Mouse (Mus musculus) spleen, adult 12 weeks (tissue): ENCODE measurements around the gene Fancc.

Source experiments
- DNase-seq: peaks from one replicate; pipeline ENCODE4 v3.0.0; 2022; ENCODE audit warnings: low spot score

The Fancc gene

DNA sequence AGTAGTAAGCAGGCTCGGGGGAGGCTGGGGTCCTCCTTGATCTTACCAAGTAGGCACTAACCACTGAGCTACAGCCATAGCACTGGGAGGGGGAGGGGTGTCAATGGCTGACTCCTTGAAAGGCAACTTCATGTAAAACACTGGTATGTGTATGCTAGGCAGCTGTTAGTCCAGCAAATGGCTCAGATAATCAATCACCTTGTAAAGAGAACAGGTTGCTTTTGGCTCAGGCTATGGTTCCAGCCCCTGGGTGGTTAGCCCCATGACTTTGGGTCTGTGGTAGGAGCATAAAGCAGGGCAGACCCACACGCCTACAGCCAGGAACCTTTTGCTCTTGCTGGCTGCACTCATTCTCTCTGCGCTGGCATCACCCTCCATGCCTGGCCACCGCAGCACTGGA is 207.0 kb downstream of the Fancc start:
- no peak for DNase-seq

DNA sequence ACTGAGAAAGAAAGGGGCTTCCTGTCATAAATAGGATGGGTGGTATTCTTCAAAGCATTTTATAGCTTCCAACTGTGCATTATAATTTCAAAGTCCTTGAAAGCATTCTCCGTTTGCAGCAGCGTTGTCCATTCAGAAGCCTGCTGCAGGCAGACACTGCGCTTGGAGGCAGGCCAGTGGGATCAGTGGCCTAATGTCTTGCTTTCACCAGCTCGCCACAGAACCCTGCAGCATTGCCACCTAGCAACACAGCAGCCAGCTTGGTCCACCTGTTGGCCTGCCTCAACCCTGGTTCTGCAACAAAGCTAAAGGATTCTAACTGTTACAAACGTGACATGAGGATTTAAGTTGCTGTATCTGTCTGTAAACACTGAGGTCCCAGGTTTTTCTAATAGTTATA is 207.4 kb downstream of the Fancc start:
- no peak for DNase-seq

DNA sequence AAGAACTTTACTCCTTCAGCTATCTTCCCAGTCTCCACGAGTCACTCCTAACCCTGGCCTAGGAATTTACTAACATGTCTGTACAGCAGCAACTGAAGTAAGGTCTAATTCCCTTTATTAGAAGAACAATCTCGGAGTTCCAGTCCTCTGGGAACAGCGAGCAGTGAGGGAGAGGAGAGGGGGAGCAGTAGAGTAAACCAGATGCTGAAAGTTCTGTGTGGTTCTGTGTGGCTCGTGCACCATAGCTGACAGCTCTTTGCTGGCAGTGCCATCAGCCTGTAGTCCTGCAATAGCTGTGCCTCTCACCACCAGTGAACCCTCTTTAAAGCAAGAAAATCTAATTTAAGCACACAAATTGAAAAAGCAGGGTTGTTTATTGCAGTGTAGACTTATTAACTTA is 207.9 kb downstream of the Fancc start:
- DNase-seq = no peak

DNA sequence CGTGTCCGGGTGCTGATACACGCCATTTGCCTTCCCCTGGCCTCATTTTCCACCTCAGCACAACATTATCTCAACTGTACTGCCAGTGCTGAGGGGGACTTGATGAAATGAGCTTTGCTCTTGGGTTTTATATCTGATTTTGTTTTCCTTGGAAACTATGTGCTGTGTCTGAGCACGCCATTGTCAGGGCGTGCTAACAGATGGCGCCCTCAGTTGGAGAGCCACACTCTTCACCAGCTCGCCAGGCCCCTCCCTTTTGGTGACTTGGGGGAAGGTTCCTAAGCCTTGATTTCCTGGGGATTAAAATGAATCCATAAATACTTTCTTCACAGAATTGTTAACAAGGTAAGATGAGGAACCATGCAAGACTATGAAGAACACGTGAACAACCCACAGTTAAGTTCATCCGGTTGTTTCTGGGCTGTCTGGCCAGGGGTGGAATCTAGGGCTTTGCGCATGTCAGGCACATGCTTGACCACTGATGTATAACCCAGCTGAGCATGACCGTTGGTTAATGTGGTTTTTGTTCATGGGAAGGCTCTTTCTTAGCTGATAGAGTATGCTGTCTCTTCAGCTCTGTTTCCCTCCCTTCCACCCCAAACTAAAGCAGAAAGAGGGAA is 210.5 kb downstream of the Fancc start:
- DNase-seq = no peak

DNA sequence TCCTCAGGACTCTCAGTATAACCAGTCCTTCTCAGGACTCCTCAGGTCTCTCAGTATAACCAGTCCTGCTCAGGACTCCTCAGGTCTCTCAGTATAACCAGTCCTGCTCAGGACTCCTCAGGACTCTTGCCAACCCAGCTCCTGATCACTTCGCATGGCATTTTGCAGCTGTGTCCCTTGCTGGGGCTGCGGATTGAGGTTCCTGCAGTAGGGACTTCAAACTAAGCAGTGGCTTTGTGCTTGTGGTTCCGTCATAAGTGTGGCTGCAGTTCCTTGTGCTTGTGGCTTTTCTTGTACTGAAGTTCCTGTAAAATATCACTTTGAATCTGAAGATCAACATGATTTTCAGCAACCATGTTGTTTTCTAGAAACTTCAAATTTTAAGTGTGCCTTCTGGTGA is 212.3 kb downstream of the Fancc start:
- no peak for DNase-seq

DNA sequence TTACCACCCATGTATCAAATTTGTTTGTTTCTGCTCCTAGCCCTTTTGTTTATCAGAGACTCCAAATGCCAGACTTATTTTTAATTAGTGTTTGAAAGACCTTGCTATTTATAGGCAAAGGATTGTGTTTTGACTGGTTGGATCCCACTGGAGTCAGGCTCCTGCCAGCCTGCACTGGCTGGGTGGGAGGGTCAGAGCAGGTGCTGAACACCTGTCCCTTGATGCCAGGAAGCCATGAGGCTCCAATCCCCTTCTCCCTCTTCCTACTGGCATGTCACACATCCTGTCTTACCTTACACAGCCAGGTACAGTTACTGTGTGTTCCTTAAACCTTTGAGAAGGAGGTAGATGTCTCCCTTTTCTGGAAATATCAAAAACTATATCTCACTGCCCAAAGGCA is 213.8 kb downstream of the Fancc start:
- no peak for DNase-seq

DNA sequence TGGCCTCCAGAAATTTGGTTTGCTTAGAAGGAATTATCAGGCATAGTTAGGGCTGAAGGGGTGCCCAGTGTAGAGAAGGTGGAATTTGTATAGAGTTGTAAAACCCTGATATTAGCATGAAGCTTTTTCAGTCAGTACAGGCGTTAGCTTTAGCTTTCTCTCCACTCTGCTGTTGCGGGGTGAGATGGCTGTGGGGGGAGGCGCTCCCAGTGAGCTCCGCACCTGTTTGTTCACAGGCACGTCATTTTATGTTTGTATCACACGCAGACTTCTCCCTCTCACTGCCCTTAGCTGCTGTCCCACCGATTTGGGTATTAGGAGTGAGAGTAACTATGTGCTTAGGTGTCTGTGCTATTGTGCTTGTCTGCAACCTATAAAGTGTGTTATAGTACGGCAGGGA is 215.9 kb downstream of the Fancc start:
- no peak for DNase-seq

DNA sequence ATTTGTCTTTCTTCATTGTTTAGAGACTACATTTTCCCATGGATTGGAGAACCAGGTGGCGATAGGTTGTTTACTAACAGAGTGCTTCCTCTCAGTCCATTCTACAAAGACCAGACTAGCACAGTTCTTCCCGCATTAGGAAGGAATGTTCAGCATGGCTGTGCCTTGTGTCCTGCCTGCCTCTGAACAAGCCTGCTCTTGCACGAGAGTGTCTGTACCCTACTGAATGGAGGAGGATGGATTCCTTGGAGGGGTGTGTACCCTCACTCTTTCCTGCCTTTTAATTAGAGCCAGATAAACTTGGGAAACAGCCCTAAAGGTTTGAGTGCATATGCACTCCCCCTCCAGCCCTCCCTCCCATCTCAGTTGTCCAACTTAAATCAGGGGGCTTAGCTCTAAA is 216.7 kb downstream of the Fancc start:
- DNase-seq = no peak

DNA sequence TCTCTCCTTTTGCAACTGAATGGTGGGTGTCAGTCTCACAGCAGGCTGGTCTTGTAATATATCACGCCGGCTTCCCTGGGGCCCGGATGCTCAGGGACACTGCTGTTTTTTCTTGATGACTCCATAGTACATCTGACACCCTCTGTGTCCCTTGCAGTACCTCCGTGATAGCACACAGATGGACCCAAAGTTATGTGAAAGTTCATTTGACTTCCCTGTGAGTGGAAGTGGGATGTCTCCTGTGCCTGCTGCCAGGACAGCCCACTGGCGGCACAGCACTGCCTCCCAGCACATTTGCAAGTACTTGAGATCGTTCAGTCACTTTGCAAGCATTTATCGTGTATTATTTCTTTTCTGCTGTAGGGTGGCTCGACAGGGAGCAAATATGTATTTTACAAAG is 217.3 kb downstream of the Fancc start:
- no peak for DNase-seq

DNA sequence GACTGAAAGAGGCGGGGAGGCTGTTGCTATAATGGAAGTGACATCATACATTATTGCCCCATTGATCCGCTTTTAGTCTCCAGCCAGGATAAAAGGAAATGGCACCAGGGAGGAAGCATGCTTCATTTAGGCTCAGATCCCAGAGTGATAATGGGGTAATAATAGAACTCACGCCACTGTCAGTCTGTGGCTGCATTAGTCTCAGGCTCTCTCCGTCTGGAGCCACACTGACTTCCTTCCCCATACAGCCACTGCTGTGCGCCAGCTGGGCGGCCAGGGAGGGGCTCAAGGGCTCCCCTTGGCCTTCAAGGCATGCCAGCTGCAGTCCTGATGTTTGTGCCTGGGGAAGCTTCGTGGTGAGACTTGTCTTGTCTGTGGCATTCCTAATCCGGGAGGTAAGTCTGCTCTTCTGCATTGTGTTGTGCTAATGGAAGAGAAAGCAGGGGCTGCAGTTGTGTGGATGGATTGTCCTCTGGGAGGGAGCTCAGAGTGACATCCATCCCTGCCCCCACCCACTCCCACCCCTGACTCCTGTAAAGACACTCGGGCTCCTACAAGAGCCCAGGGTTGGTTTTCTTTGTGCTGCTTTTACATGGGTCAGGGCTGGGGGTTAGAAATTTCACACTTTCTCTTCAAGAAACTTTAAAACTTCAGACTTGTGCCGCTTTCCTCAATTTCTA is 218.1 kb downstream of the Fancc start:
- no peak for DNase-seq

DNA sequence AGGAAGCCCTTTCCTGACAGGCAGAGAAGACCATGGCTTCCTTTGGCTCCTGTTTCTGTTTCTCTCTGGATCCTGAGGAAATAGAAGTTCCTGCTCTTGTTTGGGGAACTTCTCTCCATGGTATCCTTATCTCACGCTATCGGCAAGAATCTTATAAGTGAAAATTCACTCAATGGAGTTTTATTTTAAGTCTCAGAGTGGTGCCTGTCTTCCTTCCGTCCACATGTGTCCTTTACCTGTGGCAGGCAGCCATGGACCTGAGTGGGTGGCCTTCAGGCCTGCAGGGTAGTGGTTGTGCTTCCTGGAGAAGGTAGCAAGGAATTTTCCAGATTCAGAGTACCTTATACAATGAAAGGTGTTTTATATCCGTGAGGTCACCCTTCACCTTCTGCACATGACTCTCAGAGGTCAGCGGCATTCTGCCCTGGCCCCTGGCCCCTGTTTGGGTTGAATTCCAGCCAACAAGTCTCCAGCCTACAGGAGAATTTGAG is 218.9 kb downstream of the Fancc start:
- no peak for DNase-seq

DNA sequence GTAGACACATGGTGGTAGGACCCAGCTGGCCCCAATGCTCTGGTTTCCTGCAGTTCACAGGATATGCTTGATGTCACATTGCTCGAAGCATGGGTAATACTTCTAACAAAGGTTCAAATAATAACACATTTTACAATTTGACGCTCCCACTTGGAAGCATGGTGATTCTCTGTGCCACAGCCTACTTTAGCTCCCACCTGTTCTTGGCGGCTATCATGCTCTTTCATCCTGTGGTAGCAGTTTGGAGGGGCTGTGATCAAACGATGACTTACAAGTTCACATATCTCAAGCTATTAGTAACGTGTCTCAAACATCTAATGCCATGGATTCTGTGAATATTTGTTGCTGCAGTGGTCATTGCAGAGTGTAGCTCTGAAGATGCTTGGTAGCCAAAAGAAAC is 219.8 kb downstream of the Fancc start:
- DNase-seq = no peak

DNA sequence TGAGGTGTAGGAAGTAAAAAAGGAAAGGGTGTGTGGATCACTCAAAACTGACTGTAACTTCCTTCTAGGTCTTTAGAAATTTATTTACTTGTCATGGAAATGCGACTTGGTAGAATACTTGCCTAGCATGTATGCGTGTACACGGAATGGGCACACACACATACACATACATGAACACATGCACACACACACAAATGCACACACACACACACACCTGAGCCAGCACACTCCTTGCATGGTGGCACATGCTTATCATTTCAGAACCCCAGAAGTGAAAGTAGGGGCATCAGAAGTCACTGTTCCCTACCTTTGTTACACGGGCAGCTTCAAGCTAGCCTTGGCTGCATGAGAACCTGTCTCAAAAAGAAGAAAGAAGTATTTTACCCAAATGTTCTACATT is 220.7 kb downstream of the Fancc start:
- DNase-seq = no peak

DNA sequence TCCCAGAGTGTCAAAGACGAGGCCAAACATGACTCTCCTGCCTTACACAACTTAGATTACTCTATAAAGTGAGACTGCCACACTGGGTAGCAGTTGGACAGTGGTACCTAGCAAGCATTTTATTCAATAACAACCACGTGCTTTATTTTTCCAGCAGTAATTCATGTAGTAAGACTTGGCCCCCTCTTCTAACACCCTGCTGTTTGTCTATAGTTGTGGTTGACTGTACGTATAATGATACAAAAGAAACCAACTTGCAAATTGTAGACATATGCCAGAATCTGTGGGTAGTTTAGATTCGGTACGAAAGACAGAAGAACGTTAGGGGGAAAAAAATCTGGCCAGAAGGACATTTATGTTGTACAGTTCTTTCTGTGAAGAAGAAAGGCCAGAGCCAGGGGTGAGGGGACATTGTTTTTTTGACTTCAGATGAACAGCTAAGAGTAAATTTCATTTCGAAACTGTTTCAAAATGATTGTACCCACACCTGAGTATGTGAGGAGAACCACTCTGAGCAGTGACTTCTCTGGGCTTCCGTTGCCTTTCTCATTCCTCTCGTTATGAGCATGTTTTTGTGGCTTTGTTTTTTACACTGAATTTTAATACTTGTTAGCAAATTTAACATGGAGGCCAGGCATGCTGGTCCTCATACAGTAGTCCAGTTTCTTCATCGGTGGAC is 222.5 kb downstream of the Fancc start:
- no peak for DNase-seq

DNA sequence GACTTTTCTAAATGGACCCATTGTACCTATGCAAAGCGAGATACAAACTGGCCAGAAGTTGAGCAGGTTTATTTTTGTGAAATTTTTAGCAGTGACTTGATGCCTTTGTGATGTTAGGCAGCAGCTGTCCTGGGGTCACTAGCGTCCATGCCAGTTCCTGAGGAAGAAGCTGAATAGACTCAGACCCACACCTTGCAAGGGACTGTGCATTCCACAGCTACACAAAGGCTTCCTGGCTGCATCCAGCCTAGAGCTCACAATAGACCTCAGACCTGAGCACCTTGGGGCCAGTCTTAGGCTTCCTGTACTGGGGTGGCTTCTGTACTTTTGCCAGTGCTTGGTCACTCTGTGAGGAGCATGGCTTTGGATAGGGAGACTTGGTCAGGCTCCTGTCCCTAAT is 223.2 kb downstream of the Fancc start:
- DNase-seq = no peak

DNA sequence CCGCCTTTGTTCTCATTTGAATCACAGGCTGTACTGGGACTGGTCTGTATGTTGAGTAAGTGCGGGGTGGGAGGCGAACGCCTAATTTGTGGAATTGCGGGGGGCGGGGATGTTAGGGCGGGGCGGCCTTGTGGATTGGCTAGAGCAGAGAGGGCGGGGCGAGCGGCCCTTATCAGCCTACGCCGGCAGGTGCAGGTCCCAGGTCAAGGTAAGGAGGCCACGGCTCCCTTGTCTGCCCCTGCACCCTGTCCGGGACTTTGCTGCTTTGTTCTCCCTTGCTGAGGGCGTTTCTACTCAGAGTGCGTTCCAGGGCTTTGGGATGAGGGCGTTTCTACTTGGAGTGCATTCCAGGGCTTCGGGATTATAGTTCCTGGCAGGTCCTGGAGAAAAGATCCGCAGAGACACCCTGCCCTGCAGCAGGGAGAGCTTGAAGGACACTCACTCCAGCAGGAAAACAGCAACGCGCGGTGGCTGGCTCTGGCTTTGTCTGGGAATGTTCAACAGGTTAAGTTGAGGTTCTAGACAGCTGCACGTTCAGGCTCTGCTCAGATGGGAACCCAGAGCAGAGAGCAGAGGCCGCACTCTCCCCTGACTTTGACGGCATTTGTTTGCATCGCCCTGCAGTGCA is 224.4 kb downstream of the Fancc start:
- DNase-seq = no peak

DNA sequence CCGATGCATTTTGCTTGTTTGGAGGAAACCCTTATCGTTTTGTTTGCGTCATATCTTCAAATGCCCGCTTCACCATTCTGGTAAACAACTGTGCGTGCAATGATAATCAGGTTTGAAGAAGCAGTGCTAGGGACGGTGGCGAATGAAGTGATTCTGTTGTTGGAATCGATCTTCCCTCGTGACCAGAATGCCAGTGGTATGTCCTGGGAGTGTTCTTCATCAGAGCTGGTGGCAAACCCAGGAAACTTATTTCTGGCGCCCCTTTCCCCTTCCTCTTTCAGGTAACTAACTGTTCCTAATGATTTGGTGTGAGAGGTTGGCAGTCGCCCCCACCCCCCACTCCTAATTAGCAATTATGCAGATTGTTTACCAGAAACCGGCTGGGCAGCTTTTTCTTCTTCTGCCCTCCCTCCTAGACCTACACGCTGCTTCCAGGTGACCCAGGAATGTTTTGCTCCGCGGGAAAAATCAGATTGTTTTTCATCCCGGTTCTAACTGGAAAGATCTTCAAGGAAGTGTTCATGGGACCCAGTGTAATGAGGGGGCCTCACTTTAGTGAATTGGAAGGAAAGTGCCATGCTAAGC is 225.0 kb downstream of the Fancc start:
- no peak for DNase-seq

DNA sequence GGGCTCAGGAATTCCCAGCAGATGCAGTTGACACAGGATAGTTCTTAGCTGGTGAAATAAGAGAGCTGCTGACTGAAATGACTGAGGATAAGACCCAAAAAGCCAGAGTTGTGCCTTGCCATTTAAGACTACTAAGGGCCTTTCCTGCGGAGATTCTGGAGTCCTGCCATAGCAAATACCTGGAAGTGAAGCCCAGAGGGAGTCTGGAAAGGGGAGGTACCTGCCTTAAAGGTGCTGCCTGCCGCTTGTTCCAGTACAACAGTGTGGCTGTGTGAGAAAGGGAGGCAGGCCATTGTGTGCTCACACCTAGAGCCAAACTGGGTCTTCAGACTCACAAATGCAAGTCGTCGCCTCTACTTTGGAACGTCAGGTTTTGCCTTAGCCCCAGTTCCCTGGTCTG is 226.9 kb downstream of the Fancc start:
- DNase-seq = no peak

DNA sequence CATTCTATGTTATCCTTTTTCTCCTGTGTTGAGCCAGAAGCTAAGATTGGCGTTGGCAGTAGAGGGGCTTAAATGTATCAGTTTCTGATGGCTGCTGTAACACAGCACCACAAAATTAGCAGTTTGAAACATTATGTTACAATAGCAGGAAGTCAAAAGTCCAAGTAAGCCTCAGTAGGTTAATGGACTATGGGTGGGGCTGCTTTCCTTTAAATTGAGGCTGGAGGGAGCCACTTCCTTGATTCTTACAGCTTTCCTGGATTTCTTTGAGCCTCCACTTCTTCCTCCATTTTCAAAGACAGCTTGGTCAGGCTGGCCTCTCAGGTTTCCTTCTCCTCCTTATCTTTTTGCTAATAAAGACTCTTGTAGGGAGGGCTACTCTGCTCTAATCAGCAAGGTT is 228.3 kb downstream of the Fancc start:
- DNase-seq = no peak

DNA sequence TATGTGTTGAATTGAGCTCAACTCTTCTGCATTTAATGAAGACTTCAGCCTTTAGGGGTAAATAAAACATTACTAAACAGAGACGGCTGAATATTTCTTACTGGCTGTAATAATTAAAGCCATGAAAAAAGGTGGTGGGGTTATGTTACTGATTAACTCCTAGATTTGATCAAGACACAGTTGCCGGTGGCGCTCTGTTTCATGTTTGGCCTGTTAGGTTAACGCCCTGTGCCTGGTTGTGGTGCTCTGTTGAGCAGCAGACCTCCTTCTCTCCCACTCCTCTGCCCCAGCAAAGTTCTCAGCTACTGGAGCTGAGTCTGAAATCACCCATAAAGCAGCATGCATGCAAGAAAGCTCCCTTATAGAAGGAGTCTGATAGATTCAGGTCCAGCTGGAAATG is 228.7 kb downstream of the Fancc start:
- no peak for DNase-seq

DNA sequence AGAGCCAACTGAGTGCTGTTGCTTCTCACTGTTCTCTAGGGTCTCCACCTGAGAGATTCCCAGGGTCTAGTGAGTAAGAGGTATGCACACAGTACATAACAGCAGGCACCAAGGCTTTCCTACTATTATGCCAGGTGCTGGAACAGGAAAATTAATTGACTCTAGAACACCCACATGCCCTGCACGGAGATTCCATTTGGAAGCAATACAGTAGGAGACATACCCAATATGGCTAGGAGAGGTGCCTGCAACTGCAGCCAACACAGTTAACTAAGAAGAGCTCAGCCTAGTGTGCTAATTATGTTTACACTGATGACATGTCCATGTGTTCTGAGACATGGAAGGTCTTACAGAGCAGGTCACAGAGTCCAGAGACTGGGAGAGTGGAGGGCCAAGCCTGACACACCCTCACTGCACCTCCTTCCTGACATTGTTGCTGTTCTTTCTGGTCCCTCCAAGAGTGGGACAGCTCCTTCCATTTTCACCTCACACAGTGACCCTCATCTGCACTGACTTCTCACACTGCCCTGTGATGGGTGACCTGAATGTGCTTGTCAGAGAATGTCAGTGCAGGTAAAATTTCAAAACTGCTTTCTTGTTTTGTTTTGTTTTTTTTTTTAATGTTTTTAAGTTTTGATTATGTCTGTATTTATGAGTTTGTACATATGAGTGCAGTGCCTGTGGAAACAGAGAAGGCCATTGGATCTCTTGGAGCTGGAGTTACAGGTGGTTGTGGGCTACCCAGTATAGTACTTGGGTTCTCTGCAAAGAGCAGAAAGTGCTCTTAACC is 234.7 kb downstream of the Fancc start:
- no peak for DNase-seq

DNA sequence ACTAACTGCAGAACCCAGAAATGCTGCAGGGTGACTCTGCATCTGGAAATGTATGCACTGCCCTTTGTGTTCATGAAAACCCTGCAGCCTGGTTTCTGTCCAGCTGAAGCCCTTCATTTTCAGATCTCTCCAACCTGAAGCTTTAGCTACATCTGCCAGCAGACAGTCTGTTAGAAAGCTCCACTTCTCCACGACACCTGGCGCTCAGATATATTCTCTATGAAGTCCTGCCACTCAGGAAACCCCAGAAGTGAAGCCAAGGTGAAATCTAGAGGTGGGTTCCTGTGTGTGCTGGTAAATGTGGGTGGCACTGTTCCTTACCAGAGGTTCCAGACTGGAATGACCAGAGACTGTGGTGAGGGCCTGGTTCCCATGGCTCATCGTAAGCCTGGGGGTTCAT is 235.4 kb downstream of the Fancc start:
- DNase-seq = no peak
